Mouse (Mus musculus) leukemia stem cell, adult 10-12 weeks (primary cell): ENCODE data around the gene Mospd2. TPM values are rescaled to one million over a fixed set of nuclear protein-coding genes. Genes with fewer than 3 reads are reported as not detected.

ENCODE experiments used
- polyA plus RNA-seq: library from polyadenylated mRNA; stranded (reverse); fragments of >175 nt; gene quantifications from 2 replicates; pipeline ENCODE4 v1.2.3, GENCODE M21; 2012; ENCODE audit warnings: low replicate concordance

Gene Mospd2
- 0.20 and 0.40 TPM in 2 replicates for polyA plus RNA-seq

GRCm38 (mm10) chrX:164980193-164980775 is at the start of gene Mospd2, which contains the start of gene Fancb:
Mospd2 (minus strand) TSS chrX:164980375.
Fancb (plus strand) TSS chrX:164980592.

GRCm38 (mm10) chrX:165004779-165005324 is 24.7 kb upstream of the Mospd2 start, which contains the start of gene Gm17604:
Gm17604 (minus strand) TSS chrX:165004829.

Other genes starting within 250 kb of the Mospd2 start
- gene Fancb, start 217 bp upstream of the Mospd2 start, polyA plus RNA-seq = 0.49 TPM in 1 of 2 replicates, not detected in the other
- not detected in 2 replicates for gene Gm17604, start 24.5 kb upstream of the Mospd2 start, polyA plus RNA-seq